Mouse (Mus musculus): ENCODE measurements around the gene Zfand2a.
A peak's percentile ranks its signal among the peaks of the same experiment; 100 is the strongest.

Gene Zfand2a

GRCm38 (mm10) chr5:139484185-139484814 is at the start of gene Zfand2a:
TSS of gene Zfand2a (minus strand) at chr5:139484549.
- DNase-seq: peak; percentile 98

DNA sequence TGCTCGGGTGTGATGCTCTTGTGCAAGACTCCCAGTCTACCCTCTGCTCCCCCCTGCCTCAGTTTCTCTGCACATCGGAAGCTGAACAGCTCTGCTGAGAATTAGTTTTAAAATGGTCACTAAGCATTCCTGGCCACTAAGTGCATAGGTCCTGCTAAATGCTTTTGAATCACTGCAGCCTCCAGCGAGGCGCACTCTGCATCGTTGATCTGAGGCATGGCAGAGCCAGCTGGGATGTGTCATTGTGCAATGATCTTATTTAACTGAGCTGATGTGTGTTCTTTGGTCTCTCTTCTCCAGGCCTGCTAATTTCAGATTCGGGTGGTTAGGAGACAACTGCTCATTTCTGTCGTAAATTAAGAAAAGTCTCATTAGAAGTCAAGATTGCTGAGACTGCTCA is 44.5 kb upstream of the Zfand2a start:
- DNase-seq: no peak

DNA sequence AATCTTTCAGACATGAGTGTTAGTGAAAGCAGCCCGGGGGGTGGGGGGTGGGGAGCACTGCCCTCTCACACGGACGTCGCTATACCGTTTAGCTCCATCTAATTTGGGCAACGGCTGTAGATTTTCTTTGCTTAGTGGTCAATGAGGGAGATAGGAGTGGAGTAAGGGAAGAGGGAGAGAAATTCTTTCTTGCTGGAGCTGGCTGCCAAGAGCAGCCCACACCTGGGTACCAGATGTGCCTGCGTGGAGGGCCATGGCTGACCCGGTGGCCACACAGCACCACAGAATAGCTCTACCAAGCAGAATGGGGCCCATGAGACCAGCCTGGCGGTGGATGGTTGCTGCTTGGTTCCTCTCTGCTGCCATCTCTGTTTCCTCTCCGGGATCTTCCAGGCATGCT is 37.6 kb upstream of the Zfand2a start:
- DNase-seq: no peak

- DNase-seq: no peak
These were observed 35.9 kb upstream of the Zfand2a start for GRCm38 (mm10) chr5:139520069-139520834.

DNA sequence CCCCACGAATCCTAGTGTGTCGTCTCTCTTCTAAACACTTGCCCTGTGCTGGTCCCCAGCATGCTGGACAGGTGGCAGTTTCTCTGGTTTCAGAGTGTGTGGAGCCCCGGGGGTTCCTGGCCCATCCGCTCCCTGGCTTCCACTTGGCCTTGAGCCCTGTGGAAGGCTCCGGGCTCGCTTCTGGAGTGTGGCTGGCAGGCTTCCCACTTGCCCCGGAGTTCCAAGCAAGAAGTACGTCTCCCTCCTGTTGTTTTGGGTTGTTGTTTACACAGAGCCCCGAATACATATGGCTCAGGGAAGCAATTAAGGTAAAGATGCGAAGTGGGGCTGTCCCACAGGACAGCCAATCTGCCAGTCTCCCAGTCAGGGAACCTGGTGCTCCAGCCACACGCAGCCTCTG is 31.9 kb upstream of the Zfand2a start:
- no peak for DNase-seq

GRCm38 (mm10) chr5:139512201-139512600 is 27.9 kb upstream of the Zfand2a start:
- no peak for DNase-seq

DNA sequence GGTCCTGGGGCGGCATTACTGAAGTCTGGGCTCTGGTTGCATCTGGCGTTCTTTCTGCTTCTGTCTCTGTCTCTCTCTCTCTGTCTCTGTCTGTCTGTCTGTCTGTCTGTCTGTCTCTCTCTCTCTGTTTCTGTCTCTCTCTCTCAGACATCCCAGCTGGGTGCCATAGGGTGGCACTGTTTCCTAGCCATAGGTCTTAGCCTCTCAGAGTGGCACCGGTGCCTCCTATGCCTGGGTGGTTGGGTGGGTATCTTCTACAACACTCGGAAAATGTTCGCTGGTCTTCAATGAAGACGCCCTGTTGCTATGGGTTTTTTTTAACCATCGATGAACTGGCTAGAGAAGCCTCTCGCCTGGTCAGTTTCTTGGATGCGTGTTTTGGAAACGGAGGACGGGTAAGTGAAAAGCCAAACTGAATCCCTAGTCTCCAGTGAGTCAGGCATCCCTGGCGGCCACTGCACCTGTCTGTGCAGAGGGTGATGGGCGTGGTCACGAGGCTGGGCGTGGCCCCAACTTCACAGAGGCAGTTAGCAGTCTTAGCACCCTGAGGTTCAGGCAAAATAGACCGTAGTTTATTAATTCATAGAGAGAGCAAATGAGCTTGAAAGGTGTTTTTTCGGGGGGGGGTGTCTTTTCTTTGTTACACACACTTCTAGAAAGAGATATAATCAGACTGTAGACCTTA is 26.5 kb upstream of the Zfand2a start:
- no peak for DNase-seq

GRCm38 (mm10) chr5:139506207-139506606 is 21.9 kb upstream of the Zfand2a start:
- no peak for DNase-seq

DNA sequence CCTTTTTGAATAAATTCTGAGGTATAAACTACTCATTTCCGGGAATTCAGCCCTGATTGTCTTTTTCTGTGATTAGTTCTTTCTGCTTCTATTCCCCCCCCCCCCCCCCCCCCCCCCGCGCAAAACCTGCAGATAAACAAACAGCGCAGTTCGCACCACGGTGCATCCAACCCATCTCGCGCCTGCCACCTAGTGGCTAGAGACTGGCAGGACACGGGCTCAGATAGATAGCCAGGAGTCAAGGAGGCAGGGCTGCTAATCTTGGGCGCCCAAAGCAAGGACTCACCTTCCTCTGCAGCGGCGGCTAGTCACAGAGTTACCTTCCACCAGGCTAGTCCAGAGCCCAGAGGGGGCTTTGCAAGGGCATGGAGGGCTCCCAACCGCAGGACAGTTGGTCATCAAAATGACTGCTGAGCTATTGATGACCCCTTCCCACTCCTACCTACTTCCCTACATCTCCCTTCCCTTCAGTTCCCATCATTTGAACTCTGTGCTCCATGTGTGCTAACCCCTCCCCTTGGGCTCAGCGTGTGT is 20.8 kb upstream of the Zfand2a start:
- DNase-seq: peak; percentile 44 to 77

- no peak for DNase-seq
These were observed 17.9 kb upstream of the Zfand2a start for GRCm38 (mm10) chr5:139502281-139502680.

GRCm38 (mm10) chr5:139498791-139499190 is 14.4 kb upstream of the Zfand2a start:
- no peak for DNase-seq

- DNase-seq: no peak
These were observed 12.6 kb upstream of the Zfand2a start for GRCm38 (mm10) chr5:139496939-139497338.

GRCm38 (mm10) chr5:139495019-139495669 is 10.8 kb upstream of the Zfand2a start:
- DNase-seq: no peak

DNA sequence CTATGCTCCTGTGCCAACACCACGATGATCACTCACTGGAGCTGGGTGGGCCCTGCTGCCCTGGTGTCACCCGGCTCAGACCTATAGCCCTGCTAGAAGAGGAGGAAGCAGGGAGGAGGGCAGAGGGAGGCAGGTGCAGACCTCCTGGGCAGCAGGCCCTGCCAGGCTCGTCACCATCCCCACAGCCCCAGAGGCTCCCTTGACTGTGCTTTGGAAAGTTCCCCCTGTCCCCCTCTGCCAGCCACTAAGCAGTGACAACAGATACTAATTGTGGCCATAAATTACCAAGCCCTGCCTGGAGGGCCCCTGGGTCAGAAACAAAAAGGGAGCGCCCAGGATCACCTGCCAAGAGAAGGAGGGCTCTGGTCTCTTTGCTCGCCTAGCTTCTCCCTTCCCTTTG is 9.3 kb upstream of the Zfand2a start:
- no peak for DNase-seq

DNA sequence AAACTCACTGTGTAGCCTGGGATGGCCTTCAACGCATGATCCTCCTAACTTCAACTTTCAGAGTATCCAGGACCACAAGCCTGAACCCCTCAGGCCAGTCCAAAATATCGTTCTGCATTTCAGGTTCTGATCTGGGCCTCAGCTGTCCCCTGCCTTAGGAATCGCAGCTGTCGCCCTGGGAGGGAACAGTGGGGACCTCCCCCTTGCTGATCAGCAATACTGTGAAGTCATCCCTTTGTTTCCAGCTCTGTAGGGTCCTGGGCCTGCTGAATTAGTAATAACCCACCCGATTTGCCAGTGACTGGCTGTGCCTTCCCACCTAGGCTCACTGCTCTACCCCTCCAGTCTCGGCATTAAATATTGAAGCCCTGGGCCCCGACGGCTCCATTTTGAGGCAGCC is 7.0 kb upstream of the Zfand2a start:
- no peak for DNase-seq

DNA sequence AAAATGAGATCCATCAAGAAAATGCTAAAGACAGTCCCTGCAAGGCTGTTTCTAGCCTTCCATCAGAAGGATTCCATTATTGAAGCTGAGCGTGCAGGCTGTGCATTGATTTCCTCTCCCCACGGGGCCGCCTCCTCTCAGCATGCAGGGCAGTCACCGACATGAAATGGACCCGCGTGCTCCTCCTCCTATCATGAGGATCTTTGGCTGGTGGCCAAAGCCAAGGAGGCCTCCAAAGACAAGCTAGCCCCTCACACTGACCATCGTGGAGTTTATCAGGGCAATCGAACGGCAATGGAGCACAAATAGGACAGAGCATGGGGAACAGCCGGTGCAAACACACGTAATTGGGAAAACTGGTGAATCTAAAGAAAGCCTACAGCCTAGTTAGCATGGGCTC is 5.8 kb upstream of the Zfand2a start:
- DNase-seq: no peak

DNA sequence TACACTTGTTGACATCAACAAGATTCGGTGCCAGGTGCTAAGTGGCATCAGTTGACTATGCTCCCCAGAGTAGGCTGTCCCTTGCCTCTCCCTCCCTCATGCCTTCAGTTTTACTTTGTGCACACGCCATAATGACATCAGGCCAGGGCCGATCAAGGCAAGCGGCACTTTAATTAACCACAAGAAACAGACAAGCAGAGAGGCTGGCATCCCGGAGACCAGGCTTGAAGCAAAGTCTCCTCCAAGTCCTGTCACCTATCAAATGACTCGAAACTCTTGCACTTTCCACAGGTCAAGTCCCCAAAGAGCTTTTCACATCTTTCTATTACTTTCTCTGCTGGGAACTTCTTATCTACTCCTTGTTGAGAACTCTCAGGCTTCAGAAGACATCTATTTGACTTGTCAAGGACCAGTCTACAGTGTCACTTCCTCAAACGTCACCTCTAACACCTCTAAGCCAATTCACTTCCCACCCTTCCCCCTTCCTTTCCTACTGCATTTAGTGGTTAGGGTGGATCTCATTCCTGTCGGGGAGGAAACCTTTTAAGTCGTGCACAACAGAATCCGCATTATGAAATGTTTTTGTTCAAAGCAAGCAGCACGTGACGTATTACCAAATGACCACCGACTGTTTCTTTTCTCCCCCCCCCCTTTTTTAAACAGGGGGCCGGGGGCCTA is 1.0 kb downstream of the Zfand2a start:
- DNase-seq: no peak

GRCm38 (mm10) chr5:139480406-139480805 is 3.9 kb downstream of the Zfand2a start:
- DNase-seq: no peak

DNA sequence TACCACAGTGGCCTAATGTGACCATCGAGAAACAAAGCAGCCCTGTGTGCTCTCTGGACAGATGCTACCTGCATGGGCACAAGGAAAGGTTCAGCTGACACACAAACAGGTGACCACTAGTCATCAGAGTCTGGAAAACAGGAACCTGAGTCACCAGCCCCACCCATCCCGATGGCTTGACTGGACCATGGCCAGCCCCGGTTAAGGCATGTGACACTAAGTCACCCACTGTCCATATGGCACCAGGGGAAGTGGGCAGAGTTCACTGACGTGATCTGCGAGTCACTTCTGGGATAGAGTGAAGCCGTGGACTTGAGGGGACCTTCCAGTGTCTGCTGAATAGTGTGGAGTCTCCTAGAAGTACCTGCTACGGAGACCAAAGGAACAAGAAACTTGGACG is 5.3 kb downstream of the Zfand2a start:
- no peak for DNase-seq

DNA sequence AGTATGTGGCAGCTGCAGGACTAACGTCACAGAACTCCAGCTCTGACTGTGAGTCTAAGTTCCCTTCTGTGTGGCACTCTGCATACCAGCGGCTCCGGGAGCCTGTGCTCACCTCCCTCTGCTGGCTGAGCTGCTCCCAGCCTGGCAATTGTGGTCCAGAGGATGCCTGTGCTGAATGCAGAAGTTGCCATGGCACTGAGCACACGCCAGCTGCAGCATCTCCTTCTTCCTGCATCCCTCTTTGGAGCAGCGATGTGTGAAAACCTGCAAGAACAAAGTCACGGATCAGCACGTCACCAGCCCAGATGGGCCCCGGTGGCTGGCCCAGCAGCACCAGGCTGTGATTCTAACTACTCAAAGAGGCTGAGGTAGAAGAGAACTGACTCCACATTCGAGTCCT is 9.6 kb downstream of the Zfand2a start:
- no peak for DNase-seq

DNA sequence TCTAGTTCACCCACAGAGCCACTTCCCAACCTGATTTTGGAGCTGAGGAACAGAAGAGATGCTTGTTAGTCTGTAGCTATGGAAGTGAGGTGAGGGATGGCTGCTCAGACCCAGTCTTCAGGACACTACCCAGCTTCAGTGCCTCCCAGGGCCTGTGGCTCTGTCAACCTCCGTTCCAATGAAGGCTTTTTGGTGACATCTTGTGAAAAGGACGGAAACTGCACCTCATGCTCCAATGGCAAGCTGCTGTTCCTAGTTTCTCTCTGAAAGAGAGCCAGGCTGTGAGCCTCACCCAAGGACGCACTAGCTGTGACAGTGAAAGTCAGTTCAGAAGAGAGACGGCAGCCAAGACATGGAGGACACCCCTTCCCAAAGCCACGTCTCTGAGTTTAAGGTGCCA is 16.4 kb downstream of the Zfand2a start:
- no peak for DNase-seq

DNA sequence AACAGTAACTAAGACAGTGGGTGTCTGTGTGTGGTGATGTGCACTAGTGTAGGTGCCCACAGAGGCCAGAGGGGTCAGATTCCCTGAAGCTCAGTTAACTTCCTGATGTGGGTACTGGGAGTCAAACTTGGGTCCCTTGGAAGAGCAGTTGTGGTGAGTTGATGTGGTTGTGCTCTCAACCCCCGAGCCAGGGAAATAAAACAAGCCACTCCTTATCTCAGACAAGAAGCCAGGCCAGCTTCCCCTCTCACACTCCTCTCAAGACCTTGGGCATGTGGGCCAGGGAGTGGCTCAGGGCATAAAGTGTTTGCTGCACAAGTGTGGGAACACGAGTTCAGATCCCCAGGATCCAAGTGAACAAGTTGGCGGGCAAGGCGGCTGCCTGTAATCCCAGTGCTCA is 17.5 kb downstream of the Zfand2a start:
- no peak for DNase-seq

GRCm38 (mm10) chr5:139466373-139466772 is 18.0 kb downstream of the Zfand2a start:
- no peak for DNase-seq

Measured in spleen, adult 18-20 months (tissue).